Mouse (Mus musculus): ENCODE measurements around the gene Dgki.

DNA sequence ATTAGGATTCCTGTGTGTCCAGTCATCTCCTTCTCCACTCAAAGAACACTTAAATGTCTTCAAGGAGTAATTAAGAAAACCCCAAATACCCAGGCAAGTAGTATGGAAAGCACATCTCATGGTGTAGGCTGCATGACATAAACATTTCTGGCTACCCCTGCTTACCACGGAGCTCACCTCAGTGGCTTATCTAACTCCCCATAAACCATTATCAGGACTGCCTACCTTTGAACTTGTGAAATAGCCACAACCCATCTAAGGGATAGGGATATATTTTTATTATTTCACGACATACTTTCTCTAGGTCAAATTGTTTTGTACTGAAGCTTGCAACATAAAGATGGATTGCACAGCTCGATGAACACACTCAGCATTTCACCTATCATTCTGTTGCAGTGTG lies 394.0 kb downstream of the Dgki start:
- TF ChIP-seq CTCF (IDR thresholded peaks at IDR 0.05) (no peak), POLR2A (IDR thresholded peaks at IDR 0.05; ENCODE audit: insufficient read depth, low read depth, low read length) (no peak)
